Mouse (Mus musculus): Measurements from ENCODE around the gene 1700022I11Rik. TPM values are rescaled to one million over a fixed set of nuclear protein-coding genes. Genes with fewer than 3 reads are reported as not detected.

The 1700022I11Rik gene
- polyA plus RNA-seq, 1 experiment, result 0.48 TPM

DNA sequence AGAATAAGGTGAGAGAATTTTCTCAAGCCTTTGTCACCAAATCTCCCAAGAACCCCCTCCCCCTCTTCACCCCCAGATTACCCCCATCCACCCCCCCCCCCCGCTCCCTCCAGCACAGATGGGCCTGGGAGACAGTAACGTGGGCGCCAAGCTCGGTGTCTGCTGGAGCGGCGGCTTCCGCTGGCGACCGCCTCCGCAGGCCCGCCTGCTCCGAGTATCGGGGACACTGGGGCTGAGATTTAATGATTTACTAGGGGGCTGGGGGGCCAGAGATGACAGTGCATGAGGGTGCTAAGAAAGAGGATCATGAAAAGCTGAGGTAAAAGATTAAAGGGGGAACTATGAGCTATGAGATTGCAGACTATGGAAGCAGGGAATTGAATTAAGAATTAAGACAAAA lies 20.9 kb upstream of the 1700022I11Rik start:
- no peaks in the 10 kb centered on the region for H3K27me3 ChIP-seq (ENCODE audit: control insufficient read depth, insufficient read depth, insufficient read length)
- H3K36me3 ChIP-seq (ENCODE audit: control insufficient read depth, insufficient read depth), result no peaks in the 10 kb centered on the region
- H3K79me2 ChIP-seq (ENCODE audit: control insufficient read depth, insufficient read depth), result no peaks in the 10 kb centered on the region
- H3ac ChIP-seq (ENCODE audit: control insufficient read depth, insufficient read length, low read depth), result no peak overlapping the region
- H3K79me3 ChIP-seq (ENCODE audit: low read depth), result no peaks in the 10 kb centered on the region
- no peak for TF ChIP-seq MAX (IDR thresholded peaks at IDR 0.05)
- TF ChIP-seq FOSL1 (IDR thresholded peaks at IDR 0.05; ENCODE audit: insufficient read depth, low read length, poor library complexity, severe bottlenecking), result no peak
- H3K4me3 ChIP-seq (ENCODE audit: insufficient read depth, poor library complexity, severe bottlenecking), result no peak overlapping the region

- no peaks in the 10 kb centered on the region for H3K79me3 ChIP-seq (ENCODE audit: low read depth)
- no peak overlapping the region for H3ac ChIP-seq (ENCODE audit: control insufficient read depth, insufficient read length, low read depth)
- TF ChIP-seq FOSL1 (IDR thresholded peaks at IDR 0.05; ENCODE audit: insufficient read depth, low read length, poor library complexity, severe bottlenecking) (no peak), MYOG (IDR thresholded peaks at IDR 0.05; ENCODE audit: control insufficient read depth, extremely low read depth, insufficient read length) (no peak), MAX (IDR thresholded peaks at IDR 0.05) (no peak), CEBPB (IDR thresholded peaks at IDR 0.05; ENCODE audit: low read depth) (no peak), MYOD1 (IDR thresholded peaks at IDR 0.05; ENCODE audit: control insufficient read depth, insufficient read length, low read depth) (no peak), USF1 (IDR thresholded peaks at IDR 0.05; ENCODE audit: low read depth) (no peak), CTCF (IDR thresholded peaks at IDR 0.05; ENCODE audit: control insufficient read depth, insufficient read depth, insufficient read length) (no peak)
- H3K4me3 ChIP-seq (ENCODE audit: insufficient read depth, poor library complexity, severe bottlenecking), result no peak overlapping the region
- H3K27me3 ChIP-seq (ENCODE audit: control insufficient read depth, insufficient read depth, insufficient read length), result no peaks in the 10 kb centered on the region
- H3K79me2 ChIP-seq (ENCODE audit: control insufficient read depth, insufficient read depth), result no peaks in the 10 kb centered on the region
- H3K36me3 ChIP-seq (ENCODE audit: control insufficient read depth, insufficient read depth), result no peaks in the 10 kb centered on the region
Observed at GRCm38 (mm10) chr4:42949051-42949675, 20.2 kb upstream of the 1700022I11Rik start.

GRCm38 (mm10) chr4:42949676-42950051 lies 19.7 kb upstream of the 1700022I11Rik start, which contains the start of gene Dnajb5:
Gene Dnajb5, plus strand, starts transcription at chr4:42949814.
- Histone ChIP-seq H3K27me3 (ENCODE audit: control insufficient read depth, insufficient read depth, insufficient read length) (no peaks in the 10 kb centered on the region), H3K79me2 (ENCODE audit: control insufficient read depth, insufficient read depth) (no peaks in the 10 kb centered on the region), H3K79me3 (ENCODE audit: low read depth) (no peaks in the 10 kb centered on the region), H3K36me3 (ENCODE audit: control insufficient read depth, insufficient read depth) (no peaks in the 10 kb centered on the region), H3K4me3 (ENCODE audit: insufficient read depth, poor library complexity, severe bottlenecking) (peak within 1 kb of the TSS; percentile 55), H3ac (ENCODE audit: control insufficient read depth, insufficient read length, low read depth) (peak within 1 kb of the TSS; percentile 82)
- TF ChIP-seq CEBPB (IDR thresholded peaks at IDR 0.05; ENCODE audit: low read depth) (no peak), CTCF (IDR thresholded peaks at IDR 0.05; ENCODE audit: control insufficient read depth, insufficient read depth, insufficient read length) (no peak), USF1 (IDR thresholded peaks at IDR 0.05; ENCODE audit: low read depth) (no peak), MAX (IDR thresholded peaks at IDR 0.05) (peak; percentile 61)

- H3K27me3 ChIP-seq (ENCODE audit: control insufficient read depth, insufficient read depth, insufficient read length), result no peaks in the 10 kb centered on the region
- no peaks in the 10 kb centered on the region for H3K79me3 ChIP-seq (ENCODE audit: low read depth)
- TF ChIP-seq MAX (IDR thresholded peaks at IDR 0.05), result no peak
- TF ChIP-seq MYOD1 (IDR thresholded peaks at IDR 0.05; ENCODE audit: control insufficient read depth, insufficient read length, low read depth), result peak; percentile 6
- no peak for TF ChIP-seq FOSL1 (IDR thresholded peaks at IDR 0.05; ENCODE audit: insufficient read depth, low read length, poor library complexity, severe bottlenecking)
- TF ChIP-seq CEBPB (IDR thresholded peaks at IDR 0.05; ENCODE audit: low read depth), result no peak
- TF ChIP-seq MYOG (IDR thresholded peaks at IDR 0.05; ENCODE audit: control insufficient read depth, extremely low read depth, insufficient read length), result no peak
- TF ChIP-seq CTCF (IDR thresholded peaks at IDR 0.05; ENCODE audit: control insufficient read depth, insufficient read depth, insufficient read length), result no peak
- TF ChIP-seq USF1 (IDR thresholded peaks at IDR 0.05; ENCODE audit: low read depth), result no peak
- no peaks in the 10 kb centered on the region for H3K79me2 ChIP-seq (ENCODE audit: control insufficient read depth, insufficient read depth)
- H3ac ChIP-seq (ENCODE audit: control insufficient read depth, insufficient read length, low read depth), result peak overlapping the region; percentile 82
- peak overlapping the region; percentile 55 for H3K4me3 ChIP-seq (ENCODE audit: insufficient read depth, poor library complexity, severe bottlenecking)
- no peaks in the 10 kb centered on the region for H3K36me3 ChIP-seq (ENCODE audit: control insufficient read depth, insufficient read depth)
Observed at GRCm38 (mm10) chr4:42950065-42950558, 19.3 kb upstream of the 1700022I11Rik start.

- no peaks in the 10 kb centered on the region for H3K27me3 ChIP-seq (ENCODE audit: control insufficient read depth, insufficient read depth, insufficient read length)
- no peak overlapping the region for H3ac ChIP-seq (ENCODE audit: control insufficient read depth, insufficient read length, low read depth)
- H3K36me3 ChIP-seq (ENCODE audit: control insufficient read depth, insufficient read depth), result no peaks in the 10 kb centered on the region
- H3K4me3 ChIP-seq (ENCODE audit: insufficient read depth, poor library complexity, severe bottlenecking), result no peak overlapping the region
- no peak for TF ChIP-seq CEBPB (IDR thresholded peaks at IDR 0.05; ENCODE audit: low read depth)
- TF ChIP-seq CTCF (IDR thresholded peaks at IDR 0.05; ENCODE audit: control insufficient read depth, insufficient read depth, insufficient read length), result no peak
- TF ChIP-seq USF1 (IDR thresholded peaks at IDR 0.05; ENCODE audit: low read depth), result no peak
- no peaks in the 10 kb centered on the region for H3K79me2 ChIP-seq (ENCODE audit: control insufficient read depth, insufficient read depth)
- H3K79me3 ChIP-seq (ENCODE audit: low read depth), result no peaks in the 10 kb centered on the region
Observed at GRCm38 (mm10) chr4:42951206-42952195, 17.9 kb upstream of the 1700022I11Rik start.
